In genomic region chr10:93160497-93160806, GRCm38 (mm10) we compare ENCODE assay signal across 8 mouse cellular contexts. TPM values are rescaled to one million over a fixed set of nuclear protein-coding genes. Genes with fewer than 3 reads are reported as not detected.
A peak's percentile ranks its signal among the peaks of the same experiment; 100 is the strongest.
DNase-seq lines count a peak whose midpoint lies in the region; ATAC-seq lines count a peak whose summit lies in the region.

No protein-coding gene starts in this region.

- ATAC-seq in erythroid progenitor cell, adult 5-6 weeks (replicated peaks; ENCODE audit: low FRiP score, poor library complexity, severe bottlenecking): peak; percentile 83
- ATAC-seq in heart, embryonic 13.5 days (ENCODE audit: extremely low read depth, insufficient number of reproducible peaks, low FRiP score, low TSS enrichment): peak; percentile 83
- peak; percentile 62 for ATAC-seq in neutrophil, adult 5-6 weeks (ENCODE audit: extremely low read depth, insufficient number of reproducible peaks, low FRiP score, poor library complexity, severe bottlenecking)

- H3K27ac ChIP-seq in heart, embryonic 13.5 days (replicated peaks): peak overlapping the region; percentile 99

- peak overlapping the region; percentile 75 for H3K4me2 ChIP-seq in heart, embryonic 13.5 days

- DNase-seq in CD8-positive naive resting alpha-beta T cell, adult 2 months (ENCODE audit: low read depth in 2 of 2, low spot score in 2 of 2): peak; percentile 70
- peak; percentile 81 for DNase-seq in brain, embryonic 18.5 days (ENCODE audit: low read depth, low spot score)
- peak; percentile 74 to 92 for DNase-seq in kidney, postnatal 36 days
- DNase-seq in lung, adult 18-20 months: peak; percentile 77
- DNase-seq in testis, postnatal 10 days (ENCODE audit: low spot score): peak; percentile 95

- no peaks in the 10 kb centered on the region for H3K27me3 ChIP-seq in heart, embryonic 13.5 days (replicated peaks)

- no peaks in the 10 kb centered on the region for H3K9me3 ChIP-seq in heart, embryonic 13.5 days

- H3K9ac ChIP-seq in heart, embryonic 13.5 days: peak overlapping the region; percentile 98

- no peaks in the 10 kb centered on the region for H3K36me3 ChIP-seq in heart, embryonic 13.5 days

- under 1% methylated on average over 26 of the region's 26 CpGs for WGBS in heart, embryonic 13.5 days

- peaks cover 32% of the 10 kb centered on the region for H3K4me1 ChIP-seq in heart, embryonic 13.5 days

- H3K4me3 ChIP-seq in heart, embryonic 13.5 days: peak overlapping the region; percentile 85

RNA-seq across cellular contexts. Expression of gene Cdk17, which starts 0.2 kb away (rescaled TPM):
- 65.2 and 109 TPM in 2 replicates for total RNA-seq in erythroid progenitor cell, adult 5-6 weeks (2015; ENCODE audit: low replicate concordance)
- total RNA-seq in erythroid progenitor cell, adult 5-6 weeks (2017; ENCODE audit: low replicate concordance): 61.7 and 79.3 TPM in 2 replicates
- polyA plus RNA-seq in heart, embryonic 13.5 days (2015; fragmentation: Nextera tagmentation; extraction: Ambion mirVana): 15.0 and 15.5 TPM in 2 replicates
- 122 and 126 TPM in 2 replicates for total RNA-seq in neutrophil, adult 5-6 weeks (2017)

Comparison
In these comparisons a context has a peak if more than half of its experiments do, and no peak if none do; other contexts are left out.
1. Peak in every context shown above with its lines: DNase-seq, ATAC-seq, H3K4me3 ChIP-seq and H3K27ac ChIP-seq.